Mouse (Mus musculus): ENCODE data around the gene Taf3. TPM values are rescaled to one million over a fixed set of nuclear protein-coding genes. Genes with fewer than 3 reads are reported as not detected.

The Taf3 gene
- total and polyA plus RNA-seq, 2 experiments = 1.1 to 2.6 TPM

DNA sequence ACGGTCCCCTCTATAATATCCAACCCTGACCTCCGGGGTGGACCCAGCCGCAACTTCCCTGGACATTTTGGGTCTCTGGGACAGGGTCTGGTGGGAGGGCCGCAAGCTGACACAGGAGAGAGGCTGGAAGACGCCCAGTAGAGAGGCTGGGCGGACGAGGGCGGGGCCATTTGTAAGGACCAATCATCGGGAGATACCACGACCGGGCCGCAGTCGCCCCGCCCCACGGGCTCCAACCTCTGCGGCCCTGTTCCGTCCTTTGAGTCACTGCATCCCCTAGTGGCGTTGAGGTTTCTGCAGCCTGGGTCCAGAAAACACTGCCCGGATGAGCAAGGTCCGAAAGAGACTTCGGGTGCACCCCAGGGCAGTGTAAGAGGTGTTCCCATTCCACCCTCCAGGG, 168.9 kb downstream of the Taf3 start:
- DNase-seq (ENCODE audit: extremely low read depth, low read depth, low spot score) = peak; percentile 79
- peak; percentile 87 for TF ChIP-seq CTCF (IDR thresholded peaks at IDR 0.05; ENCODE audit: low read depth, low read length)
- TF ChIP-seq POLR2A (IDR thresholded peaks at IDR 0.05; ENCODE audit: extremely low read depth, insufficient read depth, low read length) = no peak
- H3K4me3 ChIP-seq (ENCODE audit: insufficient read depth, low read depth, low read length) = peak overlapping the region; percentile 43
- no peak overlapping the region for H3K27ac ChIP-seq (replicated peaks; ENCODE audit: insufficient read depth, low read depth, low read length)
- H3K36me3 ChIP-seq (ENCODE audit: control insufficient read depth, insufficient read depth, low read length) = no peaks in the 10 kb centered on the region
- H3K79me2 ChIP-seq (ENCODE audit: control insufficient read depth, insufficient read depth, low read length) = no peaks in the 10 kb centered on the region
- under 1% methylated on average over 21 of the region's 21 CpGs for WGBS
- H3K9ac ChIP-seq (ENCODE audit: low read depth, low read length) = no peak overlapping the region; the same call in 1 of the 2 replicates
- H3K4me1 ChIP-seq (ENCODE audit: control insufficient read depth, insufficient read depth, low read length) = peaks cover 5% of the 10 kb centered on the region
- peaks cover 24% of the 10 kb centered on the region for H3K27me3 ChIP-seq (ENCODE audit: control insufficient read depth, insufficient read depth, low read length)

DNA sequence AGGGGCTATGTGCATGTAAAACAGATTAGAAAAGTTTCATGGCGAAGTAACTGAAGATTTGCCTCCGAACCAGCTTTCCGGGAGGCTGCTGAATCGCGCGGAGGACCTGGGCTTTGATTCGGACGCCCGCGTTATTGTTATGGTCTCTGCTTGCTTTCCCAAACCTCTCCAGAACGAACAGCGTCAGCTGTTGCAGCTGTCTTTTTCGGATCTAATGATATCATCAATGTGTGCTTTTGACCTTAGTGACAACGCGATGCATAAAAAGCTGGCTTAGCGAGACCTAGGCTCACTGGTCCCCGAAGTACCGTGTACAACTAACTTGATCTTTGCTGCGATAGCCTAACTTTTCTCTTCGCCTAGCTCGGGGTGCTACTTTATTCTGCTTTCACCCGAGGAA, 169.3 kb downstream of the Taf3 start:
- Histone ChIP-seq H3K4me3 (ENCODE audit: insufficient read depth, low read depth, low read length) (peak overlapping the region; percentile 43), H3K27me3 (ENCODE audit: control insufficient read depth, insufficient read depth, low read length) (peaks cover 25% of the 10 kb centered on the region), H3K36me3 (ENCODE audit: control insufficient read depth, insufficient read depth, low read length) (no peaks in the 10 kb centered on the region), H3K4me1 (ENCODE audit: control insufficient read depth, insufficient read depth, low read length) (peaks cover 5% of the 10 kb centered on the region), H3K27ac (replicated peaks; ENCODE audit: insufficient read depth, low read depth, low read length) (no peak overlapping the region), H3K9ac (ENCODE audit: low read depth, low read length) (no peak overlapping the region; the same call in 1 of the 2 replicates), H3K79me2 (ENCODE audit: control insufficient read depth, insufficient read depth, low read length) (no peaks in the 10 kb centered on the region)
- TF ChIP-seq CTCF (IDR thresholded peaks at IDR 0.05; ENCODE audit: low read depth, low read length) = no peak
- no peak for TF ChIP-seq POLR2A (IDR thresholded peaks at IDR 0.05; ENCODE audit: extremely low read depth, insufficient read depth, low read length)
- no peak for DNase-seq (ENCODE audit: extremely low read depth, low read depth, low spot score)
- under 1% methylated on average over 22 of the region's 22 CpGs for WGBS

DNA sequence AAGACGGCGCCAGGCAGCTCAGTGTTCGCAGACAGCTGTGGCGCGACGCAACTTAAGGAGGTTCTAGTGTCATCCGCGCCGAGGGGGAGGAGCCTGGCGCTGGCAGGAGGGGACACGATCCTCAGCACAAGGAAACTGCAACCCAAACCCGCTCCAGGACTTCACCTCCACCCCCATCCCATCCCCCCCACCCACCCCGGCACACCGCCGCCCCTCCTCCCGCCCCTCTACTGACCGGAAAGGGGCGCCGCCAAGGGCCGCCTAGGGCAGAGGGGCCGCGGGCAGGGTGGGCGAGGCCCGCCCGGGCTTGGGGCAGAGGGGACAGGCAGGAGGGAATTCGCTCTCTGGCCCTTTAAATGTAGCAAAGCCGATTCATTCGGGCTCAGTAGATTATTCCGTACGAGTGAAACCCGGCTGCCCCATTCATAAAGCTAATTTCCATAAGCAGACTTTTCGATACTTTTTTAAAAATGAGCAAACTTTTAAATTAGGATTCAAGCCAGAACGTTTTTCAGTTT, 169.8 kb downstream of the Taf3 start:
- Histone ChIP-seq H3K4me1 (ENCODE audit: control insufficient read depth, insufficient read depth, low read length) (peaks cover 5% of the 10 kb centered on the region), H3K4me3 (ENCODE audit: insufficient read depth, low read depth, low read length) (peak overlapping the region; percentile 44), H3K36me3 (ENCODE audit: control insufficient read depth, insufficient read depth, low read length) (no peaks in the 10 kb centered on the region), H3K9ac (ENCODE audit: low read depth, low read length) (no peak overlapping the region), H3K79me2 (ENCODE audit: control insufficient read depth, insufficient read depth, low read length) (no peaks in the 10 kb centered on the region), H3K27me3 (ENCODE audit: control insufficient read depth, insufficient read depth, low read length) (peaks cover 25% of the 10 kb centered on the region), H3K27ac (replicated peaks; ENCODE audit: insufficient read depth, low read depth, low read length) (no peak overlapping the region)
- TF ChIP-seq CTCF (IDR thresholded peaks at IDR 0.05; ENCODE audit: low read depth, low read length) (no peak), POLR2A (IDR thresholded peaks at IDR 0.05; ENCODE audit: extremely low read depth, insufficient read depth, low read length) (no peak)
- WGBS = under 1% methylated on average over 31 of the region's 33 CpGs
- DNase-seq (ENCODE audit: extremely low read depth, low read depth, low spot score) = no peak

DNA sequence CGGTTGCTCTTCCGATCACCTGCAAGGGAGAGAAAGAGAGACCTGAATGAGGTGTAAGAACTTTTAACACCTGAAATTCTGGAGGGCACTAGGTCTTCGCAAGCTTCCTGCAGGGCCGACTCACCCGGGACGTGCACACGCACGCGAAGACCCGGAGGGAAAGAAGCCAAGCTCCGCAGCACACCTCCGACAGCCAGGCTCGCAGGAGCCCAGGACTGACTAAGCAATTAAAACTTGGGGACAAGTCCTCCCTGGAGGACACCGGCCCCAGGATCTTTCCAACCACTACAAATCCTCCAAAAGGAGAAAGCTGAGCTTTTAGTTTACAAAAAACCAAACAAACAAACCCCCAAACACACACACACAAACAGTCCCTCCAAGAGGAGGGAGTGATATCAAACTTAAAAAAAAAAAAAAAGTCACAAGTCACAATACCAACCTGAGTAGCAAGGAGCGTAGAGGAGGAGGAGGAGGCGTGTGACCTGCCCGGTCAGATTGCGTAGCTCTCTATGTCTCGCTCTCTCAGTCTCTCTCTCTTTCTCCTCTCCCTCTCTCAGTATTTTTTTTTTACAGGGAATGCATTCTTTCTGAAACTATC, 170.3 kb downstream of the Taf3 start:
- Histone ChIP-seq H3K79me2 (ENCODE audit: control insufficient read depth, insufficient read depth, low read length) (no peaks in the 10 kb centered on the region), H3K4me1 (ENCODE audit: control insufficient read depth, insufficient read depth, low read length) (peaks cover 5% of the 10 kb centered on the region), H3K4me3 (ENCODE audit: insufficient read depth, low read depth, low read length) (peak overlapping the region; percentile 44), H3K9ac (ENCODE audit: low read depth, low read length) (no peak overlapping the region), H3K36me3 (ENCODE audit: control insufficient read depth, insufficient read depth, low read length) (no peaks in the 10 kb centered on the region), H3K27ac (replicated peaks; ENCODE audit: insufficient read depth, low read depth, low read length) (no peak overlapping the region), H3K27me3 (ENCODE audit: control insufficient read depth, insufficient read depth, low read length) (peaks cover 23% of the 10 kb centered on the region)
- no peak for TF ChIP-seq CTCF (IDR thresholded peaks at IDR 0.05; ENCODE audit: low read depth, low read length)
- WGBS = 3% methylated on average over 19 of the region's 19 CpGs
- no peak for DNase-seq (ENCODE audit: extremely low read depth, low read depth, low spot score)

DNA sequence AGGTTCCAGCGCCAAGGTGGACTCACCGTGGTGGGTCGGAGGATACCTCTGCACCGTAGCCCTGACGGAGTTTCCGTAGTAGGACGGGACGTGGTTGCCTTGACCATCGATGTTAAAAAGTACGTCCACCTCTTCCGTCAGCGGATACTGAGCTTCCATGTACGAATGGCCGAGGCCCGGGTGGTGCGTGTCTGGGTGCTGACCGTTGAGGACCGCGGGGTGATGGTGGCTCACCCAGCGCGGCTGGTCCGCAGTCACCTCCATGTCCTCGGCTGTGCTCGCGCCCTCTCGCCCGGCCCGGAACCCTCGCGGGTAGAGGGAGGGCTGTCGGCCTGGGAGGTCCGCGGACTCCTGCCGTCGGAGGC, 171.1 kb downstream of the Taf3 start:
- DNase-seq (ENCODE audit: extremely low read depth, low read depth, low spot score) = no peak
- Histone ChIP-seq H3K27ac (replicated peaks; ENCODE audit: insufficient read depth, low read depth, low read length) (no peak overlapping the region), H3K36me3 (ENCODE audit: control insufficient read depth, insufficient read depth, low read length) (no peaks in the 10 kb centered on the region), H3K4me3 (ENCODE audit: insufficient read depth, low read depth, low read length) (peak overlapping the region; percentile 50; the same call in 1 of the 2 replicates), H3K4me1 (ENCODE audit: control insufficient read depth, insufficient read depth, low read length) (peaks cover 5% of the 10 kb centered on the region), H3K27me3 (ENCODE audit: control insufficient read depth, insufficient read depth, low read length) (peaks cover 18% of the 10 kb centered on the region), H3K9ac (ENCODE audit: low read depth, low read length) (0 out of 2 replicates have a peak overlapping the region, but pooled peaks have one; percentile 17), H3K79me2 (ENCODE audit: control insufficient read depth, insufficient read depth, low read length) (no peaks in the 10 kb centered on the region)
- 3% methylated on average over 35 of the region's 35 CpGs for WGBS
- TF ChIP-seq POLR2A (IDR thresholded peaks at IDR 0.05; ENCODE audit: extremely low read depth, insufficient read depth, low read length) (no peak), CTCF (IDR thresholded peaks at IDR 0.05; ENCODE audit: low read depth, low read length) (no peak)

DNA sequence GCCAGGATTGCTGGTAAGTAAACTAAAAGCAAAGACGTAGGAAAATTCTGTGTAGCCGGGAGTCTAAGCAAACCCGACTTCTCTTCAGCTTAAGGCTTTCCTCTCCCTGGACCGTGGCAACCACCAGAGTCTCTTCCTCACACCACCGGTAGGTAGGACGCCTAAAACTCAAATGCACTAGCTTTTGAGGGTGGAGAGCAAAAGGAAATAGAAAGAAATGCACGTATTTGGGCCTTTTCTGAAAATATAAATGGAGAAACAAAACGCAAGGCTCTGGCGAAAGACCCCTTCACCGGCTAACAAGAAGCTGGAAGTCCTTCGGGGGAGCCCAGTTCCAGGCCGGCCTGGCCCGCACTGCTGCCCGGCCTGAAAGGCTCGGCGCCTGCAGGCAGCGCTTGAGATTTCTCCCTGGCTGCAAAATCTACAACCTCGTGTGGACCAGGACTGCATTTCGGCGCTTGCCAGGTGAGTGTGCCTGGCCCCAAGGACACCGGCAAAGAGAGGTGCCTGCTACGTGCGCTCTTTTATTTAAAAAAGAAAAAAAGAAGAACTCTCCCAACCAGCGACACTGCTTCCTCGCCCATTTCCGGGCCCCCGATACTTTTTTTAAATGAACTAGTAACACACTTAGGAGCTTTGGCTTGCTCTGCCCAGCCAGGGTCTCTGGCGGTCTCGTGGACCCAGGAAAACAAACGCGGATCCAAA, 171.6 kb downstream of the Taf3 start:
- Histone ChIP-seq H3K9ac (ENCODE audit: low read depth, low read length) (no peak overlapping the region), H3K27me3 (ENCODE audit: control insufficient read depth, insufficient read depth, low read length) (peaks cover 15% of the 10 kb centered on the region)
- WGBS = 21% methylated on average over 31 of the region's 31 CpGs

More for the DNA sequence above, 171.6 kb downstream of the Taf3 start:
- no peak overlapping the region for H3K27ac ChIP-seq (replicated peaks; ENCODE audit: insufficient read depth, low read depth, low read length)
- no peaks in the 10 kb centered on the region for H3K79me2 ChIP-seq (ENCODE audit: control insufficient read depth, insufficient read depth, low read length)
- H3K4me1 ChIP-seq (ENCODE audit: control insufficient read depth, insufficient read depth, low read length) = peaks cover 5% of the 10 kb centered on the region
- H3K4me3 ChIP-seq (ENCODE audit: insufficient read depth, low read depth, low read length) = peak overlapping the region; percentile 50; the same call in 1 of the 2 replicates
- TF ChIP-seq POLR2A (IDR thresholded peaks at IDR 0.05; ENCODE audit: extremely low read depth, insufficient read depth, low read length) (no peak), CTCF (IDR thresholded peaks at IDR 0.05; ENCODE audit: low read depth, low read length) (no peak)
- no peak for DNase-seq (ENCODE audit: extremely low read depth, low read depth, low spot score)
- no peaks in the 10 kb centered on the region for H3K36me3 ChIP-seq (ENCODE audit: control insufficient read depth, insufficient read depth, low read length)

All from liver, adult 2 months (tissue).